Mouse (Mus musculus): ENCODE measurements around the gene Bbs12. TPM values are rescaled to one million over a fixed set of nuclear protein-coding genes. Genes with fewer than 3 reads are reported as not detected.

Bbs12 gene
- polyA plus RNA-seq, 1 experiment from 2014 or later: 3.9 TPM

GRCm38 (mm10) chr3:37365976-37366375 lies 53.6 kb downstream of the Bbs12 start:
- no peak overlapping the region for H3K9ac ChIP-seq (ENCODE audit: low read depth, low read length)
- H3K4me2 ChIP-seq (ENCODE audit: low read depth, low read length): no peak overlapping the region
- H3K4me1 ChIP-seq (ENCODE audit: control insufficient read depth, insufficient read depth, low read length): peaks cover 9% of the 10 kb centered on the region
- WGBS: 43% methylated on average over 3 of the region's 3 CpGs
- no peaks in the 10 kb centered on the region for H3K9me3 ChIP-seq (ENCODE audit: control insufficient read depth, low read length)
- ATAC-seq: peak; percentile 31; the same call in 1 of the 2 replicates
- H3K4me3 ChIP-seq (ENCODE audit: low read length): no peak overlapping the region
- no peaks in the 10 kb centered on the region for H3K36me3 ChIP-seq (ENCODE audit: control insufficient read depth, insufficient read depth, low read length)
- H3K27ac ChIP-seq (ENCODE audit: low read length): 0 out of 2 replicates have a peak overlapping the region, but pooled peaks have one; percentile 3
- no peaks in the 10 kb centered on the region for H3K27me3 ChIP-seq (replicated peaks; ENCODE audit: control insufficient read depth, insufficient read depth, low read length)

GRCm38 (mm10) chr3:37366381-37367053 lies 54.2 kb downstream of the Bbs12 start:
- ATAC-seq: peak; percentile 86
- 0 out of 2 replicates have a peak overlapping the region, but pooled peaks have one; percentile 3 for H3K27ac ChIP-seq (ENCODE audit: low read length)
- WGBS: 49% methylated on average over 4 of the region's 4 CpGs
- no peak overlapping the region for H3K9ac ChIP-seq (ENCODE audit: low read depth, low read length)
- peaks cover 9% of the 10 kb centered on the region for H3K4me1 ChIP-seq (ENCODE audit: control insufficient read depth, insufficient read depth, low read length)
- H3K4me3 ChIP-seq (ENCODE audit: low read length): no peak overlapping the region
- H3K4me2 ChIP-seq (ENCODE audit: low read depth, low read length): no peak overlapping the region
- no peaks in the 10 kb centered on the region for H3K36me3 ChIP-seq (ENCODE audit: control insufficient read depth, insufficient read depth, low read length)
- H3K9me3 ChIP-seq (ENCODE audit: control insufficient read depth, low read length): no peaks in the 10 kb centered on the region
- H3K27me3 ChIP-seq (replicated peaks; ENCODE audit: control insufficient read depth, insufficient read depth, low read length): no peaks in the 10 kb centered on the region

- no peaks in the 10 kb centered on the region for H3K36me3 ChIP-seq (ENCODE audit: control insufficient read depth, insufficient read depth, low read length)
- no peak for ATAC-seq
- H3K4me1 ChIP-seq (ENCODE audit: control insufficient read depth, insufficient read depth, low read length): peaks cover 9% of the 10 kb centered on the region
- H3K9me3 ChIP-seq (ENCODE audit: control insufficient read depth, low read length): no peaks in the 10 kb centered on the region
- no peak overlapping the region for H3K27ac ChIP-seq (ENCODE audit: low read length)
- 70% methylated on average over 4 of the region's 4 CpGs for WGBS
- H3K4me2 ChIP-seq (ENCODE audit: low read depth, low read length): no peak overlapping the region
- H3K4me3 ChIP-seq (ENCODE audit: low read length): no peak overlapping the region
- H3K9ac ChIP-seq (ENCODE audit: low read depth, low read length): no peak overlapping the region
- no peaks in the 10 kb centered on the region for H3K27me3 ChIP-seq (replicated peaks; ENCODE audit: control insufficient read depth, insufficient read depth, low read length)
Measured at GRCm38 (mm10) chr3:37370407-37370806, 58.1 kb downstream of the Bbs12 start.

Other genes starting within 250 kb of the Bbs12 start
- gene Adad1, start 249.0 kb upstream of the Bbs12 start, polyA plus RNA-seq (2015; fragmentation: Nextera tagmentation; extraction: Ambion mirVana): 0.15 and 0.32 TPM in 2 replicates
- 0.28 and 0.29 TPM in 2 replicates for gene Il2, start 186.6 kb upstream of the Bbs12 start, polyA plus RNA-seq (2015; fragmentation: Nextera tagmentation; extraction: Ambion mirVana)
- not detected in 2 replicates for gene Il21, start 79.9 kb upstream of the Bbs12 start, polyA plus RNA-seq (2015; fragmentation: Nextera tagmentation; extraction: Ambion mirVana)
- gene Cetn4, start 154 bp downstream of the Bbs12 start, polyA plus RNA-seq (2015; fragmentation: Nextera tagmentation; extraction: Ambion mirVana): 1.1 and 1.9 TPM in 2 replicates
- gene Fgf2, start 35.8 kb downstream of the Bbs12 start, polyA plus RNA-seq (2015; fragmentation: Nextera tagmentation; extraction: Ambion mirVana): 2.1 and 2.5 TPM in 2 replicates
- 22.1 and 26.2 TPM in 2 replicates for gene Spata5, start 107.3 kb downstream of the Bbs12 start, polyA plus RNA-seq (2015; fragmentation: Nextera tagmentation; extraction: Ambion mirVana)
- 10.1 and 11.2 TPM in 2 replicates for gene Nudt6, start 107.7 kb downstream of the Bbs12 start, polyA plus RNA-seq (2015; fragmentation: Nextera tagmentation; extraction: Ambion mirVana)